Mouse (Mus musculus): ENCODE data around the gene Thpo.

- TF ChIP-seq ELF1 (IDR thresholded peaks at IDR 0.05; ENCODE audit: low read depth, low read length) (no peak), MXI1 (IDR thresholded peaks at IDR 0.05; ENCODE audit: low read depth, low read length) (no peak), CTCF (conservative IDR thresholded peaks at IDR 0.05 in 1 of 2, IDR thresholded peaks at IDR 0.05 in 1 of 2; ENCODE audit: low read depth in 2 of 2, low read length in 2 of 2) (no peak), POLR2AphosphoS2 (IDR thresholded peaks at IDR 0.05; ENCODE audit: low read depth, low read length) (no peak)
Observed at GRCm38 (mm10) chr16:20705786-20706185, 28.5 kb downstream of the Thpo start.
